Mouse (Mus musculus) Muller cell, postnatal 12 days (primary cell): ENCODE results near the gene B4galnt4.
A peak's percentile ranks its signal among the peaks of the same experiment; 100 is the strongest.

Experiments
- DNase-seq: peaks from one replicate; pipeline ENCODE4 v3.0.0-alpha.2; 2015; ENCODE audit errors: inconsistent ontology term

B4galnt4 gene

GRCm38 (mm10) chr7:141041661-141042060 is 19.2 kb upstream of the B4galnt4 start:
- DNase-seq = peak; percentile 87

- DNase-seq = no peak
These were observed 18.4 kb upstream of the B4galnt4 start for GRCm38 (mm10) chr7:141042539-141042938.

- DNase-seq = peak; percentile 14
These were observed 13.8 kb upstream of the B4galnt4 start for GRCm38 (mm10) chr7:141046931-141047580.

GRCm38 (mm10) chr7:141047581-141048225 is 13.2 kb upstream of the B4galnt4 start:
- peak; percentile 97 for DNase-seq

GRCm38 (mm10) chr7:141048226-141049218 is 12.4 kb upstream of the B4galnt4 start:
- peak; percentile 93 for DNase-seq

- no peak for DNase-seq
These were observed 11.6 kb upstream of the B4galnt4 start for GRCm38 (mm10) chr7:141049326-141049725.

- DNase-seq = no peak
These were observed 9.7 kb upstream of the B4galnt4 start for GRCm38 (mm10) chr7:141051060-141051685.

GRCm38 (mm10) chr7:141052016-141052415 is 8.9 kb upstream of the B4galnt4 start:
- DNase-seq = no peak

- DNase-seq = no peak
These were observed 8.5 kb upstream of the B4galnt4 start for GRCm38 (mm10) chr7:141052421-141052820.

GRCm38 (mm10) chr7:141055785-141056184 is 5.1 kb upstream of the B4galnt4 start:
- no peak for DNase-seq

- no peak for DNase-seq
These were observed 3.9 kb upstream of the B4galnt4 start for GRCm38 (mm10) chr7:141056976-141057375.

GRCm38 (mm10) chr7:141057541-141057940 is 3.4 kb upstream of the B4galnt4 start:
- no peak for DNase-seq

- no peak for DNase-seq
These were observed 2.1 kb upstream of the B4galnt4 start for GRCm38 (mm10) chr7:141058601-141059341.

GRCm38 (mm10) chr7:141059929-141060328 is 975 bp upstream of the B4galnt4 start:
- no peak for DNase-seq

GRCm38 (mm10) chr7:141061269-141061692 is 377 bp downstream of the B4galnt4 start:
- no peak for DNase-seq

- no peak for DNase-seq
These were observed 1.6 kb downstream of the B4galnt4 start for GRCm38 (mm10) chr7:141062525-141062924.

- no peak for DNase-seq
These were observed 2.4 kb downstream of the B4galnt4 start for GRCm38 (mm10) chr7:141063353-141063752.

- DNase-seq = no peak
These were observed 3.3 kb downstream of the B4galnt4 start for GRCm38 (mm10) chr7:141064175-141064574.

GRCm38 (mm10) chr7:141064576-141064975 is 3.7 kb downstream of the B4galnt4 start:
- no peak for DNase-seq

- no peak for DNase-seq
These were observed 7.4 kb downstream of the B4galnt4 start for GRCm38 (mm10) chr7:141068351-141068750.
